Mouse (Mus musculus) bone marrow macrophage, adult 2 months (primary cell): ENCODE results near the gene Ifnlr1. TPM values are rescaled to one million over a fixed set of nuclear protein-coding genes. Genes with fewer than 3 reads are reported as not detected.

Experiments used
- H3K27ac ChIP-seq: 2 replicates; pipeline ENCODE4 v1.5.1; 2012; ENCODE audit warnings: low read depth, low read length; ENCODE audit not compliant: insufficient read depth
- H3K4me1 ChIP-seq: 2 replicates; pipeline ENCODE4 v1.6.1; 2012; ENCODE audit warnings: low read length; ENCODE audit not compliant: control insufficient read depth, insufficient read depth
- H3K4me3 ChIP-seq: 2 replicates; pipeline ENCODE4 v1.5.1; 2012; ENCODE audit warnings: mild to moderate bottlenecking, low read length, moderate library complexity; ENCODE audit not compliant: insufficient read depth
- CTCF ChIP-seq: IDR thresholded peaks from 2 replicates; pipeline ENCODE4 v1.5.1; 2012; ENCODE audit warnings: low read depth, mild to moderate bottlenecking, low read length, moderate library complexity
- POLR2A ChIP-seq: IDR thresholded peaks from 2 replicates; pipeline ENCODE4 v1.6.1; 2012; ENCODE audit warnings: mild to moderate bottlenecking, low read depth, low read length, borderline replicate concordance
- polyA plus RNA-seq: library from polyadenylated mRNA; stranded (reverse); fragments of >200 nt; gene quantifications from 2 replicates; pipeline ENCODE4 v1.2.4, GENCODE M21; 2012; ENCODE audit not compliant: missing spikeins, insufficient read depth, insufficient read length

The Ifnlr1 gene
- polyA plus RNA-seq, 1 experiment = not detected

GRCm38 (mm10) chr4:135661082-135661809, 24.8 kb upstream of the Ifnlr1 start:
- no peak for TF ChIP-seq CTCF
- Histone ChIP-seq H3K4me1 (no peaks in the 10 kb centered on the region), H3K27ac (no peak overlapping the region), H3K4me3 (no peak overlapping the region)

- TF ChIP-seq CTCF (no peak), POLR2A (no peak)
- H3K27ac ChIP-seq = no peak overlapping the region
- no peak overlapping the region for H3K4me3 ChIP-seq
Measured at GRCm38 (mm10) chr4:135661994-135662393, 24.1 kb upstream of the Ifnlr1 start.

GRCm38 (mm10) chr4:135664656-135665055, 21.4 kb upstream of the Ifnlr1 start:
- no peak overlapping the region for H3K27ac ChIP-seq
- TF ChIP-seq POLR2A (no peak), CTCF (no peak)
- H3K4me3 ChIP-seq = no peak overlapping the region
- H3K4me1 ChIP-seq = no peaks in the 10 kb centered on the region

More at GRCm38 (mm10) chr4:135661994-135662393, 24.1 kb upstream of the Ifnlr1 start:
- no peaks in the 10 kb centered on the region for H3K4me1 ChIP-seq

- TF ChIP-seq CTCF = no peak; the same call in 1 of the 2 replicates
- TF ChIP-seq POLR2A = no peak
- no peaks in the 10 kb centered on the region for H3K4me1 ChIP-seq
- H3K27ac ChIP-seq = no peak overlapping the region
- H3K4me3 ChIP-seq = no peak overlapping the region
Measured at GRCm38 (mm10) chr4:135666192-135666975, 19.7 kb upstream of the Ifnlr1 start.

GRCm38 (mm10) chr4:135667266-135667844, 18.7 kb upstream of the Ifnlr1 start:
- Histone ChIP-seq H3K4me1 (no peaks in the 10 kb centered on the region), H3K4me3 (no peak overlapping the region), H3K27ac (no peak overlapping the region)
- TF ChIP-seq POLR2A = no peak
- peak; percentile 63; the same call in 1 of the 2 replicates for TF ChIP-seq CTCF

GRCm38 (mm10) chr4:135673507-135673906, 12.6 kb upstream of the Ifnlr1 start:
- H3K4me1 ChIP-seq = peaks cover 21% of the 10 kb centered on the region
- TF ChIP-seq POLR2A (no peak), CTCF (no peak)

GRCm38 (mm10) chr4:135674993-135675392, 11.1 kb upstream of the Ifnlr1 start:
- TF ChIP-seq POLR2A (no peak), CTCF (no peak)
- Histone ChIP-seq H3K4me3 (no peak overlapping the region), H3K27ac (no peak overlapping the region), H3K4me1 (peaks cover 26% of the 10 kb centered on the region)

More at GRCm38 (mm10) chr4:135673507-135673906, 12.6 kb upstream of the Ifnlr1 start:
- no peak overlapping the region for H3K27ac ChIP-seq
- no peak overlapping the region for H3K4me3 ChIP-seq

- Histone ChIP-seq H3K27ac (no peak overlapping the region), H3K4me3 (no peak overlapping the region), H3K4me1 (peaks cover 31% of the 10 kb centered on the region)
- TF ChIP-seq CTCF (no peak), POLR2A (no peak)
Measured at GRCm38 (mm10) chr4:135676476-135676875, 9.6 kb upstream of the Ifnlr1 start.

- peaks cover 31% of the 10 kb centered on the region for H3K4me1 ChIP-seq
- no peak overlapping the region for H3K4me3 ChIP-seq
- TF ChIP-seq POLR2A (no peak), CTCF (no peak)
- no peak overlapping the region for H3K27ac ChIP-seq
Measured at GRCm38 (mm10) chr4:135679316-135679715, 6.8 kb upstream of the Ifnlr1 start.

- Histone ChIP-seq H3K27ac (no peak overlapping the region), H3K4me1 (peaks cover 11% of the 10 kb centered on the region), H3K4me3 (no peak overlapping the region)
- no peak for TF ChIP-seq POLR2A
- TF ChIP-seq CTCF = no peak
Measured at GRCm38 (mm10) chr4:135681789-135682188, 4.3 kb upstream of the Ifnlr1 start.
